Comparison of ENCODE assay signal across 21 mouse cellular contexts in the genomic region with DNA sequence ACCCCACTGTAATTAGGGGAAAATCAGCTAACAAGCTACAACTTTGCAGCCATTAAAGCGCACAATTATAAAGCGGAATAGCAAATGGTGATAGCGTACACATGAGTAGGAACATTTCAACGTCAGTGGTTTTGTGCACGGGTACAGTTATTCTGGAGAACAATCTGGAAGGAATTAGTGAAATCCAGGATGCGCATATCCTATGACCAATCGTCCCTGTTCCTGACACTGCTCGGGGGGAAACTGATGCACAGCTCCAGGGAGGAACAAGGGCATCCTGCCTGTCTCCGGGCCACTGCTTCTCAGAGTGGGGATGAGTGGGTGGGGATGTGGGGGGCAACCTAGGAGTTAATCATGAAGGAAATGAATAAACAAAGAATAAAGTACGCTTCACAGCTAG.
"Had no signal": no experiment of that assay in that cellular context is flagged by ENCODE, and none has a peak within 500 bp of the region (broad histone marks: within the 10 kb centered on the region; RNA-seq: fewer than 3 reads in every experiment).

No protein-coding gene starts in this region.

- DNase-seq: kidney, postnatal 14 days; kidney, postnatal 4 days; left cerebral cortex, postnatal 4 days; liver, postnatal 0 days; lung, embryonic 14.5 days; right cerebral cortex, adult 18-20 months; right cerebral cortex, postnatal 14 days; right cerebral cortex, postnatal 4 days; thymus, adult 18-20 months; thymus, postnatal 36 days had no signal

- H3K27me3 ChIP-seq: limb, embryonic 12.5 days; limb, embryonic 15.5 days; midbrain, embryonic 12.5 days; midbrain, embryonic 15.5 days; neural tube, embryonic 12.5 days; neural tube, embryonic 15.5 days had no signal

- H3K9me3 ChIP-seq: limb, embryonic 12.5 days; limb, embryonic 15.5 days; midbrain, embryonic 12.5 days; midbrain, embryonic 15.5 days; neural tube, embryonic 12.5 days; neural tube, embryonic 15.5 days had no signal

- H3K9ac ChIP-seq: limb, embryonic 12.5 days; limb, embryonic 15.5 days; liver, embryonic 14.5 days; liver, postnatal 0 days; lung, embryonic 14.5 days; midbrain, embryonic 12.5 days; midbrain, embryonic 15.5 days; neural tube, embryonic 12.5 days; neural tube, embryonic 15.5 days had no signal

- ATAC-seq: liver, postnatal 0 days; lung, postnatal 0 days; midbrain, embryonic 15.5 days had no signal

- H3K27ac ChIP-seq: limb, embryonic 12.5 days; limb, embryonic 15.5 days; liver, embryonic 14.5 days; macrophage; midbrain, embryonic 12.5 days; midbrain, embryonic 15.5 days; neural tube, embryonic 12.5 days; neural tube, embryonic 15.5 days; stomach, postnatal 0 days had no signal

- H3K4me3 ChIP-seq: limb, embryonic 12.5 days; limb, embryonic 15.5 days; midbrain, embryonic 12.5 days; midbrain, embryonic 15.5 days; neural tube, embryonic 12.5 days; neural tube, embryonic 15.5 days had no signal

- H3K36me3 ChIP-seq: limb, embryonic 12.5 days; limb, embryonic 15.5 days; midbrain, embryonic 12.5 days; midbrain, embryonic 15.5 days; neural tube, embryonic 12.5 days; neural tube, embryonic 15.5 days had no signal

- H3K4me2 ChIP-seq: limb, embryonic 12.5 days; limb, embryonic 15.5 days; liver, embryonic 11.5 days; lung, embryonic 14.5 days; midbrain, embryonic 12.5 days; midbrain, embryonic 15.5 days; neural tube, embryonic 12.5 days; neural tube, embryonic 15.5 days had no signal

- H3K4me1 ChIP-seq: midbrain, embryonic 12.5 days; neural tube, embryonic 12.5 days had no signal
